17 mouse cellular contexts compared by ENCODE assay signal in genomic region chr3:143861866-143862265, GRCm38 (mm10).
"Had no signal": no experiment of that assay in that cellular context is flagged by ENCODE, and none has a peak within 500 bp of the region (broad histone marks: within the 10 kb centered on the region; RNA-seq: fewer than 3 reads in every experiment).

No protein-coding gene starts in this region.

- H3K27me3 ChIP-seq: midbrain, embryonic 12.5 days; neural tube, embryonic 13.5 days; neural tube, embryonic 15.5 days had no signal

- H3K27ac ChIP-seq: midbrain, embryonic 10.5 days; midbrain, embryonic 12.5 days; neural tube, embryonic 15.5 days had no signal

- H3K4me1 ChIP-seq: midbrain, embryonic 10.5 days had no signal

- H3K36me3 ChIP-seq: midbrain, embryonic 10.5 days; midbrain, embryonic 12.5 days; neural tube, embryonic 13.5 days; neural tube, embryonic 15.5 days had no signal

- DNase-seq: lung, adult 18-20 months; lung, postnatal 10 days; lung, postnatal 4 days; midbrain, embryonic 14.5 days; retina, postnatal 1 day; right cerebral cortex, adult 18-20 months; right cerebral cortex, postnatal 25 days; right cerebral cortex, postnatal 4 days; spleen, adult 18-20 months; thymus, adult 18-20 months; thymus, postnatal 25 days; thymus, postnatal 4 days had no signal

- H3K4me3 ChIP-seq: midbrain, embryonic 10.5 days; midbrain, embryonic 12.5 days; myocyte; neural tube, embryonic 13.5 days; neural tube, embryonic 15.5 days had no signal
